Mouse (Mus musculus) CD4-positive, CD25-positive, alpha-beta regulatory T cell (primary cell): ENCODE data around the gene Bckdhb. TPM values are rescaled to one million over a fixed set of nuclear protein-coding genes. Genes with fewer than 3 reads are reported as not detected.

Experiments used
- polyA plus RNA-seq: library from polyadenylated mRNA; unstranded; fragments of 100-300 nt; shearing (Covaris generic); gene quantifications from one replicate; pipeline ENCODE4 v1.2.1, GENCODE M21; 2017

Gene Bckdhb
- polyA plus RNA-seq = 11.8 TPM

GRCm38 (mm10) chr9:83924878-83925687 is at the start of gene Bckdhb:
TSS of gene Bckdhb (plus strand) at chr9:83925145.

Other genes with a start within 250 kb of the Bckdhb start
- 0.30 TPM for gene Elovl4, start 118.9 kb upstream of the Bckdhb start, polyA plus RNA-seq
- 1.0 TPM for gene Ttk, start 90.5 kb upstream of the Bckdhb start, polyA plus RNA-seq